Mouse (Mus musculus): ENCODE results near the gene Birc3.
"Not testable (repeated sequence)": the region's sequence is repeated elsewhere in the genome, so short reads cannot be mapped to it uniquely, and the experiment has no call there.

The Birc3 gene

DNA sequence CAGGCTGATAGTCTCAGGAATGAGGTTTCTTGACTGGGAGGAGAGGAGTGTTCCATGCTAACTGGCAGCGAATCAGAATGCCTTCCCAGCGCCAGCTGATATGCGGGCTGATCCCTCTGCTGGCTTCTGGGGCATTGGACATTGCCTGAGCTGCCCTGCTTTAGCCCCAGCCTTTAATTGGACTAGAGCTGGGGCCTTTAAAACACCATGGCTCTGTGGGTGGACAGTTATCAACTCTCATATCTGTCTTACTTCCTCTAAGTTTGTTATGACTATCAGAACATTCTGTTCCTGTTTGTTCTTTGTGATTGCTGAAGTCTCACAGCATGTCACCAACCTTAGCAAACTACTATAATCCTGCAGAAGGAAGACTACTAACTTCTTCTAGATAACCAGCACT is 5.0 kb downstream of the Birc3 start:
- DNase-seq (ENCODE audit: low read depth, low spot score) = no peak

DNA sequence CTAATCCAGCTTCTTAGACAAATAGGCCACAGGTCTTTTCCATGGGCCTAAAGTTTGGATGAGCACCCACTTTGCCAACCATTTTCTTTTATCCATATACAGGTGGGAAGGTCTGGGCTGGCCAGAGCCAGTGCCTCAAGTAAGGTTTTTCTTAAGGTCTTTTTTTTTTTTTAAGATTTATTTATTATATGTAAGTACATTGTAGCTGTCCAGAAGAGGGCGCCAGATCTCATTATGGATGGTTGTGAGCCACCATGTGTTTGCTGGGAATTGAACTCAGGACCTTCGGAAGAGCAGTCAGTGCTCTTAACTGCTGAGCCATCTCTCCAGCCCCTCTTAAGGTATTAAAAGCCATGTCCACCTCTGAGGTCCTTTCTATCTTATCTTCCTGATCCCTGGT is 6.0 kb downstream of the Birc3 start:
- not testable (repeated sequence) for DNase-seq (ENCODE audit: low read depth, low spot score)

DNA sequence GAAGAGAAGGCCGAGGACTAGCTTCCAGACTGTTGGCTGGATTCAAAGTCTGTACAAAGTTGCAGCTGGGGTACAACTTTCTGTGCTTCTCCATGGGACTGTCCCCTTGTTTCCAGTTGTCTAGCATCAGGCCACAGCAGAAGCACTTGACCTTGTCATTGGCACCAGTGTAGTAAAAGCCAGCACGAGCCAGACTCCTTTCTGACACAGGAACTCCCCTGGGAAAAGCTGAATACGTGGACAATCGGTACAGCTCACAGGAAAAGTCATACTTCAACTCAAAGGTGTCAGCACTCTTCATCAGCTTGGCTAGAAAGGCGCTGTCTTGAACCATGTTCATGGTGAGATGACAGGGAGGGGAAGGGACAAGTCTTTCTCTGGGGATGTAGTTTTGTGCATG is 12.0 kb downstream of the Birc3 start:
- DNase-seq (ENCODE audit: low read depth, low spot score) = no peak

DNA sequence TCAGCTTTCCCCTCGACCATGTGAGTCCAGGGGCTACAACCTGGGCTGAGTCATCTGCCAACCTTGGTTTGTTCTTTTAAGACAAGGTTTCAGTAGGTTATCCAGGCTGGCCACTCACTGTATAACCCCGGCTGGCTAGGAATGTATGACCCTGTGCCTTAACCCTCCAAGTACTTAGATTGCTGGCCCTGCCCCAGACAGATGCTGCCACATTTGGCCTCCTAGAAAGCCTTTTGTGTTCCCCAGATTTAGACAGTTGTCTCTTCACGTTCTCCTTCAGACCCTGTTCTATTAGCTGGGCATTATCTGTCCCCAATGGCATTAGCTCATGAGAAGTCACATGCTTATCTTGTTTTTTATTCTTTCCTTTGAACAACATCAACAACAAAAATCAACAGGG is 17.1 kb downstream of the Birc3 start:
- no peak for DNase-seq (ENCODE audit: low read depth, low spot score)

DNA sequence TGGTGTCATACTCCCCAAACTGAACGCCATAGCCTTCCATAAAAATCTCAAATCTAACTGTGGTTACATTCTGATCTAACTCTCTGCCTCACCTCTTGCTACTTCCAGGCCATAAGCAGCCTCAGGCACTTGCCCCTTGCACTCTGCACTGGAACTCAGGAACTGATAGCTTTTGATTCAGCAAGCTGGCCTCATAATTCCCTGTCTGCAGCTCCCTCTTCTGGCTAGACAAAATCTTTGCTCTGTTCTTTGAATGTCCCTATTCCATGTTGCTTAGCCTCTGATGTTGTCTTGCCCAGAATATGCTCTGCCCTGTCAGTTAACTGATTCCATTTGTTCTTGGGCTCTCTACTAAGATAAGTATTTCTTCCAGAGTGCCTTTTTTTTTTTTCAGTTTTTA is 17.6 kb downstream of the Birc3 start:
- DNase-seq (ENCODE audit: low read depth, low spot score) = no peak

- DNase-seq (ENCODE audit: low read depth, low spot score) = not testable (repeated sequence)
Observed at GRCm38 (mm10) chr9:7854196-7854595, 18.8 kb downstream of the Birc3 start.

DNA sequence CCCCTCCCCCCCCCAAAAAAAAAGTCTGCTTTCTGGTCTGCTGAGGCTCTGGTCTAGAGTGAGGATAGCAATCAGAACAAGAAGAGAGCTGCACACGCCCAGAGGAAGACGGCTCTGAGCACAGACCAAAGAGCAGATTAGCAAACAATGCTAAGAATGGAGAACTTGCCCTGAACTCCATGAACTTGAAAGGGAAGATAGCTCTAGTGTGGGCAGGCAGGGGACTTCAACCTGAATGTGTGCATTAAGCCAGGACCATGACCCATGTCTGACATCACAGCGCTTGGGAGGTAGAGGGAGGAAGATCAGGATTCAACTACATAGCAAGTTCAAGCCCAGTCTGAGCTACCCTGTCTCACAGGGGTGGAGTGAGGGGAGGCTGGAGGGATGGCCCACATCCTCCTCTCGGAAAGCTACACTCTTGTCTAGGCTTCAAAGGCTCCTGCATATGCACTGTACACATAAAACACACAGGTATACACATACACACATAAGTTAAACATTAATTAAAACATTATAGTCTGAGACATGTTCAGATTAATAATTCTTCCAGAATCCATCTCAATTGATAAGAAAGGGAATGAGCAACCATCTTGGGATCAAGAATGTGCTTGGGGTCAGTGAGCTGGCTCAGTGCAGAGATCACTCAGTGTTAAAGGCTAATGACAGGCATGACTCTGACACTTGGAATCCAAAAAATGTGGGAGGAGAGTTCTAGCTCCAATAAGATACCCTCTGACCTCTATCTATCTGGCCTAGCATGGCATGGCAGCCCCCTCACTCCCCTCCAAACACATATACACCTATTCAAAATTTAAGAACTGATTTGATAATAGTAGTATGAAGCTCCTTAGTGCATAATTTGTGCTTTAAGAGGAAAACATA is 20.4 kb downstream of the Birc3 start:
- DNase-seq (ENCODE audit: low read depth, low spot score) = no peak

- no peak for DNase-seq (ENCODE audit: low read depth, low spot score)
Observed at GRCm38 (mm10) chr9:7851841-7852240, 21.1 kb downstream of the Birc3 start.

DNA sequence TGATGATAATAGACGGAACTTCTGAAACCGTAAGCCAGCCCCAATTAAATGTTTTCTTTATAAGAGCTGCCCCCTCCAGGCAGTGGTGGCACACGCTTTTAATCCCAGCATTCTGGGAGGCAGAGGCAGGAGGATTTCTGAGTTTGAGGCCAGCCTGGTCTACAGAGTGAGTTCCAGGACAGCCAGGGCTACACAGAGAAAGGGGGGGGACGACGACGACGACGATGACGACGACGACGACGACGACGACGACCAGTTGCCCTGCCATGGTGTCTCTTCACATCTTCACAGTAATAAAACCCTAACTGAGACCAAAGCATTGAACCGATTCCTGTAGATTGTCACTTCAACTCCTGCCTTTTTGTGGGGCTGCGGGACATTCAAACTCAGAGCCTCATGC is 24.8 kb downstream of the Birc3 start:
- no peak for DNase-seq (ENCODE audit: low read depth, low spot score)

DNA sequence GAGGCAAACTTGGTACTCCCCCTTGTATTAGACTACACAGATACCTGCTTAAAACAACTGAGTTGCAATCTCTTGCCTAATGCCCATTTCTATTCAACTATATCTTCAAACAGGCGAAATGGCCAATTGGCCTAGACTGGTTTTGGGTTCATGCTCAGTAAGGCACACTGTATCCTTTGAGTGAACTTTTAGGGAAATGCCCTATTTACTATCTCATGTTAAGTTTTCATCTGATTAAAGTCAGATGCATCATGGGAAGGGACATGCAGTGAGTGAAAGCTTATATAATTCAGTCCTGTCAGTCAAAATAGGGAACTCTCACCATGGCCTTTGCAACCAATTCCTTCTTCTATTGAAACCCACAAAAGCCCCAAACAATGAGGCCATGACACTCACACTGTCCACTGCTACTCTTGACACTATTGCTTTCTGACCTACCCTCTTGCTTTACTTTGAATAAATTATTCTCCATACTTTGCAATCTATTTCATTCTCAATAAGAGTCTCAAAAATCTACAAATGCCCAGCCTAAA is 26.3 kb downstream of the Birc3 start:
- DNase-seq (ENCODE audit: low read depth, low spot score) = no peak

DNA sequence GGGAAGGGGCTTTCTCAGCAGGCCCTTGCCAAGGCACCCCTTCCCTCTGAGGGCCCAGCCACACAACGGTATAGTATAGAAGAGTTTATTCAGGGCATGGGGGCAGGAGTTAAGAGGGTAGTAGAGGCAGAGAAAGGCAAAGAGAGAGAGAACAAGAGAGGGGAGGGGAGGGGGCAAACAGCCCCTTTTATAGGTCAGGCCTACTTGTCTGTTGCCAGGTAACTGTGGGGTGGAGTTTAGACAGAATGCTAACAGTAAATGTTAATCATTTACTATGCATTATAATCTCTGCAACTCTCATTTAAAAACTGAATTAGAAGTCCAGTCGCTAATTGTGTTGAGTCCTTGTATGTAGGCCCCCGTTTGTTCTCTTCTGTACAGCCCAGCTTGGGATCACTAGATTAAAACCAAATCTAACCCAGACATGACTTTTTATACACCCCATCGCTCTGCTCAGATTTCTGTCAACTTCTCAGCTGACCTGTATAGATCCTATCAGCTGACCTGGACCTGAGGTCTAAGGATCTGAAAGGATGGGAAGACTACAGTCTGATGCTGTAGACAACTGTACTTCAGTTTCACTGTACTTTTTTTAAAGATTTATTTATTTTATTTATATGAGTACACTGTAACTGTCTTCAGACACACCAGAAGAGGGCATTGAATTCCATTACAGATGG is 27.6 kb downstream of the Birc3 start:
- DNase-seq (ENCODE audit: low read depth, low spot score) = no peak

DNA sequence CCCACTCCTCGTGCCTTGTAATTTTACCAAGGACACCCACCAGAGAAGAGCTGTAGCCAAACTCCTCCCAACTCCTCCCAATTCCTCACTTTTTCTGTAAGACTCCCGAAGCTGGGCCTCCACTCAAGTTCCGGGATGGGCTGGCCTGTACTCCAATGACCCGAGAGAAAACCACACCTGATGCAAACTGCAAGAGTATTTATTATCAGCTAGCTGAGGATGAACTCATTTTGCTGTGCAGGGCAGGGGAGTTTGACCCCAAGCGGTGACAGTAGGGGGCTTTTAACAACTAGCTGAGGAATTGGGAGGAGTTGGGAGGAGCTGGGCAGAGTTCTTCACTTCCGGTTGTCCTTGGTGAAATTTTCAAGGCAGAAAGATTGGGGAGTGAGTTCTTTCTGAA is 31.8 kb downstream of the Birc3 start:
- DNase-seq (ENCODE audit: low read depth, low spot score) = no peak

DNA sequence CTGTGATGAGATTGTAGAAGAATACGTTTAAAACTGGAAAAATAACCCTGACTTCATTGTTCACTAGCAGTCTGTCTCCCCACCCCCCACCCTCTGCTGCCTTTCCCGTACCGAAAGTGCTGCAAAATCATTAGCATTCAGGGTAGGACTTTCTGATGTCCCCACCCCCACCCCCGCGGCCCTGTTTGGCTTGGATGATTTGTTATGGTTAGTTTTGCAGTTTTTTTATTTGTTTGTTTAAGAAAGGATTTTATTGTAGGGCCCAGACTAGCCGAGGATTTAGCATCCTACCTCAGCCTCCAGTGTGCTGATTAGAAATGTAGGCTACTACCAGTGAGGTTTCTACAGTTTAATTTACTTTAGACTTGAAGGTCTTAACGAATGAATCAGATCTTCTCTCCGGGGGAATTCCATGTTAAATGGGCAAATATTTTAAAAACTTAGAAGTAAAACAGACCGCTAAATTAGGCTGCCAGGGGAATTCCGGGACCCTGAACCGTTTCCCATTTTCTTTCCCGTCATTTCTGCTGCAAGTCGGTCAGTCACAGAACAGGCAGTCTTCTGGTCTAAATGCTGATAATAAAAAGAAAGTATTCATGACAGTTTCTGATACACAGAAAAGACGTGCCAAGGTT is 35.1 kb downstream of the Birc3 start:
- DNase-seq (ENCODE audit: low read depth, low spot score) = peak; percentile 30

DNA sequence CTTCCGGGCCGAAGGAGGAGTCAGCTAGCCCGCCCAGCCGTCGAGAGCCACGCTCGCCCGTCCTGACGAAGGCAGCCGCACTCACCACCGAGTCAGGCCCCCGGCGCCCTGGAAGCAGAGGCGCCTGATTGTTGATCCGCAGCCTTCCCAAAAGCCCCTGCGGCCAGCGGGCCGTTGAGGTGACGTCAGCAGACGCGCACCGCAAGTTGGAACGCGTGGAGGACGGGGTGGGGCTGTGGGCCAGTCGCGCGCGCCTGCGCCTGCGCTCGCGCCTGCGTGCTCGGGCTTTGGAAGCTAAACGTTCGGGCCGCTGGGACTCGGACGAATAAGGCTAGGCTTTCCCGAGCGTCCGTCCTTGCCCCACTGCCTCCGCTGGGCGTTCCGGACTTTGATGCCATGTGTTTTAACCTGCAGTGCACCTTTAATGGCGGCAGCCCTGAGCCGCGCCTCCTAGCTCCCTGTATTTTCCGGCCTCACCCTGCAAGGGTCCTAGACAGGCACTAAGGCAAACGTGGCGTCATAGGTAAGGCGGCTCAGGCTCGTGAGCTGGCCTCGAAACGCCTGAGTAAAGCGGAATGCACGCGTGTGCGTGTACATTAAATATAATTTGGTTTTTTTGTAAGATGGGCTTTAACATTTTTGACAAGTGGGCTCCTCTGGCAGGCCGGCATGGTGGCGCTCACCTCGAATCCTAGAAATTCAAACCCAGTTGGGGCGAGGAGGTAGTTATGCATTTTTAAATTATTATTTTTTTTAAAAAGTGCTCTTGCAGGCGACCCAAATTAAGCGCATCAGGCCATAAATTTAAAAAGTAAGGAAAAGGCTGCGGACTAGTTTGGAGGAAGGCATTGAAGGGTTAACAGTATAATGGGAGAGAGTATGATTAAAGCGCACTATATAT is 35.8 kb downstream of the Birc3 start, which contains the start of gene Birc2:
Birc2 (minus strand) TSS at position 160 of the 901 bp plus-strand sequence.
- peak; percentile 94 for DNase-seq (ENCODE audit: low read depth, low spot score)

GRCm38 (mm10) chr9:7836331-7836730 is 36.7 kb downstream of the Birc3 start:
- no peak for DNase-seq (ENCODE audit: low read depth, low spot score)

GRCm38 (mm10) chr9:7835302-7835701 is 37.7 kb downstream of the Birc3 start:
- DNase-seq (ENCODE audit: low read depth, low spot score) = no peak

- no peak for DNase-seq (ENCODE audit: low read depth, low spot score)
Observed at GRCm38 (mm10) chr9:7833421-7833820, 39.6 kb downstream of the Birc3 start.

- no peak for DNase-seq (ENCODE audit: low read depth, low spot score)
Observed at GRCm38 (mm10) chr9:7829531-7830528, 43.2 kb downstream of the Birc3 start.

GRCm38 (mm10) chr9:7828706-7829105 is 44.3 kb downstream of the Birc3 start:
- DNase-seq (ENCODE audit: low read depth, low spot score) = no peak

DNA sequence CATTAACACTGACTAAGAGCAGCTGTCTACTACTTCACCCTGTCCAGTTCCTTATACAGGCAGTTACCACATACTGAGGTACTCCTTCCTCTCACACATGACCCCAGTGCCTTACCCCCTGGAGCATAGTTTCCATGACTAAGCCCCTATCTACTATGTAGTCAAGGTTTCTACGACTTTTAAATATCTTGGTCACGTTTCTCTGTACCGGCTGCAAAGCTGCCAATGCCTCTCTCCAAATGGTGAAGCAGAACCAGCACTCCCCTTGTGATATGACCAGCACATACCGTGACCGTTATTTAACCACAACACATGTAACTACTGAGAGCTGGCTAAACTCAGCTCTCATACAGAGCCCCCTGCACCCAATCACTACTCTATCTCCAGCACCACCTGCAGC is 48.1 kb downstream of the Birc3 start:
- DNase-seq (ENCODE audit: low read depth, low spot score) = no peak

Measured in brain, embryonic 18.5 days (tissue).